Mouse (Mus musculus): ENCODE measurements around the gene Zfp692.

GRCm38 (mm10) chr11:58303594-58303993 is 3.3 kb upstream of the Zfp692 start:
- TF ChIP-seq CTCF (IDR thresholded peaks at IDR 0.05; ENCODE audit: low read depth, low read length): no peak
- TF ChIP-seq GATA1 (IDR thresholded peaks at IDR 0.05; ENCODE audit: borderline replicate concordance, low read length): no peak
- TF ChIP-seq TAL1 (conservative IDR thresholded peaks at IDR 0.05; ENCODE audit: low read depth, low read length): no peak
- no peak for TF ChIP-seq GATA2 (IDR thresholded peaks at IDR 0.05; ENCODE audit: borderline replicate concordance, low read depth, low read length)

All from G1E (cell line).